Mouse (Mus musculus) hindbrain, embryonic 11.5 days (tissue): ENCODE data around the gene Atad2b. TPM values are rescaled to one million over a fixed set of nuclear protein-coding genes. Genes with fewer than 3 reads are reported as not detected.
A peak's percentile ranks its signal among the peaks of the same experiment; 100 is the strongest.

Experiments
- ATAC-seq: fragments of 200-750 bp; cut with Nextera tagmentation; 2 replicates; pipeline ENCODE4 v1.8.0; 2017; ENCODE audit warnings: mild to moderate bottlenecking, moderate TSS enrichment, moderate library complexity; ENCODE audit not compliant: low FRiP score
- DNase-seq: peaks from one replicate; pipeline ENCODE4 v3.0.0-alpha.2; 2015; ENCODE audit warnings: low spot score
- H3K27ac ChIP-seq: fragments of 300-500 bp; sonication (generic); 2 replicates; pipeline ENCODE4 v1.5.1; 2014; ENCODE audit warnings: mild to moderate bottlenecking, low read depth, low read length
- H3K27me3 ChIP-seq: fragments of 300-500 bp; sonication (generic); 2 replicates; pipeline ENCODE4 v1.6.1; 2014; ENCODE audit warnings: mild to moderate bottlenecking, low read length, moderate library complexity, mixed read lengths; ENCODE audit not compliant: control insufficient read depth, insufficient read depth
- H3K36me3 ChIP-seq: fragments of 300-500 bp; sonication (generic); 2 replicates; pipeline ENCODE4 v1.6.1; 2014; ENCODE audit warnings: mild to moderate bottlenecking, low read length, moderate library complexity, mixed read lengths; ENCODE audit not compliant: control insufficient read depth, insufficient read depth
- H3K4me1 ChIP-seq: fragments of 300-500 bp; sonication (generic); replicated peaks from 2 replicates; pipeline ENCODE4 v1.6.1; 2014; ENCODE audit warnings: low read length, mixed read lengths; ENCODE audit not compliant: control insufficient read depth, insufficient read depth
- H3K4me2 ChIP-seq: fragments of 300-500 bp; sonication (generic); replicated peaks from 2 replicates; pipeline ENCODE4 v1.6.1; 2014; ENCODE audit warnings: mild to moderate bottlenecking, low read depth, low read length
- H3K4me3 ChIP-seq: fragments of 300-500 bp; sonication (generic); 2 replicates; pipeline ENCODE4 v1.5.1; 2014; ENCODE audit warnings: low read depth, low read length
- H3K9ac ChIP-seq: fragments of 300-500 bp; sonication (generic); 2 replicates; pipeline ENCODE4 v1.6.1; 2014; ENCODE audit warnings: low read depth, low read length
- H3K9me3 ChIP-seq: fragments of 300-500 bp; sonication (generic); 2 replicates; pipeline ENCODE4 v1.6.1; 2016; ENCODE audit warnings: low read length; ENCODE audit not compliant: control insufficient read depth
- WGBS: fragments of 180-500 bp; shearing (Covaris S2); extraction: QIAGEN DNeasy Blood & Tissue Kit; methylation state at CpG from one replicate; pipeline ENCODE4 v1.1.7; 2014; 5-methylcytosine and 5-hydroxymethylcytosine counted together
- polyA plus RNA-seq: library from polyadenylated mRNA; unstranded; fragments of >200 nt; fragmentation: Nextera tagmentation; extraction: Ambion mirVana; gene quantifications from 2 replicates; pipeline ENCODE4 v1.2.1, GENCODE M21; 2014

Gene Atad2b
- polyA plus RNA-seq, 1 experiment from 2014 or later, result 25.2 TPM

- no peak overlapping the region for H3K9ac ChIP-seq
- no peaks in the 10 kb centered on the region for H3K27me3 ChIP-seq
- H3K36me3 ChIP-seq, result no peaks in the 10 kb centered on the region
- ATAC-seq, result no peak
- no peaks in the 10 kb centered on the region for H3K9me3 ChIP-seq
- no peak overlapping the region for H3K4me2 ChIP-seq
- H3K4me3 ChIP-seq, result no peak overlapping the region
- no peaks in the 10 kb centered on the region for H3K4me1 ChIP-seq
- 90% methylated on average over 12 of the region's 12 CpGs for WGBS
- no peak for DNase-seq
- H3K27ac ChIP-seq, result no peak overlapping the region
Observed at GRCm38 (mm10) chr12:5073191-5073590, 156.0 kb downstream of the Atad2b start.

- Histone ChIP-seq H3K4me1 (no peaks in the 10 kb centered on the region), H3K4me2 (no peak overlapping the region), H3K27ac (no peak overlapping the region), H3K27me3 (no peaks in the 10 kb centered on the region), H3K4me3 (no peak overlapping the region), H3K9ac (no peak overlapping the region), H3K36me3 (0 out of 2 replicates have a peak, but pooled peaks cover 3% of the 10 kb centered on the region), H3K9me3 (no peaks in the 10 kb centered on the region)
- no peak for DNase-seq
- WGBS, result 95% methylated on average over 4 of the region's 4 CpGs
- no peak for ATAC-seq
Observed at GRCm38 (mm10) chr12:5081480-5081879, 164.3 kb downstream of the Atad2b start.

- DNase-seq, result no peak
- Histone ChIP-seq H3K4me1 (no peaks in the 10 kb centered on the region), H3K9me3 (no peaks in the 10 kb centered on the region), H3K4me3 (no peak overlapping the region), H3K9ac (no peak overlapping the region), H3K4me2 (no peak overlapping the region), H3K27ac (no peak overlapping the region), H3K36me3 (0 out of 2 replicates have a peak, but pooled peaks cover 3% of the 10 kb centered on the region), H3K27me3 (no peaks in the 10 kb centered on the region)
- WGBS, result 98% methylated on average over 5 of the region's 5 CpGs
- no peak for ATAC-seq
Observed at GRCm38 (mm10) chr12:5084714-5085113, 167.6 kb downstream of the Atad2b start.

- Histone ChIP-seq H3K36me3 (0 out of 2 replicates have a peak, but pooled peaks cover 3% of the 10 kb centered on the region), H3K4me2 (no peak overlapping the region), H3K27me3 (no peaks in the 10 kb centered on the region), H3K9me3 (no peaks in the 10 kb centered on the region), H3K27ac (no peak overlapping the region), H3K9ac (no peak overlapping the region), H3K4me3 (no peak overlapping the region), H3K4me1 (no peaks in the 10 kb centered on the region)
- DNase-seq (peak; percentile 28), ATAC-seq (peak; percentile 67; the same call in 1 of the 2 replicates)
- WGBS, result 56% methylated on average over 10 of the region's 10 CpGs
Observed at GRCm38 (mm10) chr12:5087787-5088519, 170.8 kb downstream of the Atad2b start.

GRCm38 (mm10) chr12:5088639-5089038, 171.5 kb downstream of the Atad2b start:
- Histone ChIP-seq H3K9me3 (no peaks in the 10 kb centered on the region), H3K4me2 (no peak overlapping the region), H3K4me1 (no peaks in the 10 kb centered on the region), H3K36me3 (0 out of 2 replicates have a peak, but pooled peaks cover 3% of the 10 kb centered on the region), H3K9ac (no peak overlapping the region), H3K27ac (peak overlapping the region; percentile 37), H3K4me3 (no peak overlapping the region), H3K27me3 (no peaks in the 10 kb centered on the region)
- peak; percentile 47; the same call in 1 of the 2 replicates for ATAC-seq
- peak; percentile 3 for DNase-seq
- 38% methylated on average over 1 of the region's 1 CpGs for WGBS

Other genes with a start within 250 kb of the Atad2b start
- 0.13 and 1.4 TPM in 2 replicates for gene Fam228a, start 178.9 kb upstream of the Atad2b start, polyA plus RNA-seq
- 5.3 and 8.4 TPM in 2 replicates for gene Pfn4, start 148.3 kb upstream of the Atad2b start, polyA plus RNA-seq
- gene Fam228b, start 148.1 kb upstream of the Atad2b start, polyA plus RNA-seq, result 2.9 and 3.0 TPM in 2 replicates
- 354 and 386 TPM in 2 replicates for gene Sf3b6, start 99.8 kb upstream of the Atad2b start, polyA plus RNA-seq
- gene Fkbp1b, start 75.8 kb upstream of the Atad2b start, polyA plus RNA-seq, result 19.6 TPM in 2 replicates
- 15.8 and 18.5 TPM in 2 replicates for gene Wdcp, start 74.0 kb upstream of the Atad2b start, polyA plus RNA-seq
- 4.6 and 4.8 TPM in 2 replicates for gene Mfsd2b, start 43.0 kb upstream of the Atad2b start, polyA plus RNA-seq
- 27.0 and 27.8 TPM in 2 replicates for gene Ubxn2a, start 9.6 kb upstream of the Atad2b start, polyA plus RNA-seq